7 mouse cellular contexts compared by ENCODE assay signal in the genomic region with DNA sequence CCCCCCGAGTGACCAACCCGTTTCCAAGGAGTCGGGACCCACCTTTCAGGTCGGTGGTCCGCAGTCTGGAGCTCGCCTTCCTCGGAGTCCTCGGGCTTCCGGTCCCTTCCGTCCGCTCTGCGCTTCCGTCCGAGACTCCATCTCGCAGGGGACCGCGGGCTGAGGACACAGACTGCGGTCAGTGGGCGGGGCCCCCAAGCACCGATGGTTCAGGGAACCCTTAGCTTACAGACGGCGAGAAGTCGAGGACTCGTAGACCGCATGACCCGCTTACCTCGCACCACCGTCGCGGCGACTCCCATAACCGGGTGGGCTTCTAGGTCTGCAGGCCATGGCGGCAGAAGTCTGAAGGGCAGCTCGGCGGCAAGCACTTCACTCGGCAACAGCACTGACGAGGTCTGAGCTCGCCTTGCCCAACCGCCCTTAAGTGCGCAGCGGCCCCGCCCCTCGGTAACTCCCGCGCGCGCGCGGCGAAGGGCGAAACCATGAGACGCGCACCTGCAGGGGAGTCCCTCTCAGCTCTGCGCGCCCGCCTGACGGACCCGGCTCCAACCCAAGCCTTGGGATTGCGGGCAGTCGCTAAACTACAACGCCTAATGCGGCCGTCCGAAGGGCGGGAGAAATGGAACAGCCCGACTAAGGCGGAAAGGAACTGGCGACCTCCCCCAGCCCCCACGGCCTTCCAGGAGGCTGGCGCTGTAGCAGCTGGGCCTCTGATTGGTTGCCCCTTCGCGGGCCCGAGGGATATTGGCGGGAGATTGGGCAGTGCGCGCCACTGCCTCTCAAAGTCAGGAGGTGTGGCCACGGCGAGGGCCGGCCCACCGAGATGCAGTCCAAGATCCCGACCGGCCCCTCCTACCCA. TPM values are rescaled to one million over a fixed set of nuclear protein-coding genes. Genes with fewer than 3 reads are reported as not detected.
DNase-seq lines count a peak whose midpoint lies in the region; ATAC-seq lines count a peak whose summit lies in the region.

A gene (minus strand): TSS at position 654 of the 862 bp plus-strand sequence.

- under 1% methylated on average over 82 of the region's 82 CpGs for WGBS in embryonic facial prominence, embryonic 10.5 days
- WGBS in limb, embryonic 10.5 days = under 1% methylated on average over 82 of the region's 82 CpGs
- WGBS in midbrain, embryonic 13.5 days = under 1% methylated on average over 82 of the region's 82 CpGs

- H3K4me3 ChIP-seq in embryonic facial prominence, embryonic 10.5 days = peak within 1 kb of the TSS; percentile 85
- peak within 1 kb of the TSS; percentile 82 for H3K4me3 ChIP-seq in limb, embryonic 10.5 days
- peak within 1 kb of the TSS; percentile 67 for H3K4me3 ChIP-seq in midbrain, embryonic 13.5 days (replicated peaks)

- peak within 1 kb of the TSS; percentile 79 for H3K4me2 ChIP-seq in midbrain, embryonic 13.5 days (replicated peaks)

- peak; percentile 97 for DNase-seq in adrenal gland, postnatal 10 days
- DNase-seq in embryonic facial prominence, embryonic 10.5 days (ENCODE audit: low spot score) = peak; percentile 98
- DNase-seq in kidney, adult 11 months = peak; percentile 98
- DNase-seq in limb, embryonic 10.5 days (ENCODE audit: low spot score) = peak; percentile 97
- peak; percentile 95 for DNase-seq in spleen, adult 12 weeks (ENCODE audit: low spot score)

- H3K36me3 ChIP-seq in embryonic facial prominence, embryonic 10.5 days (replicated peaks) = peaks cover 63% of the 10 kb centered on the region
- peaks cover 58% of the 10 kb centered on the region for H3K36me3 ChIP-seq in limb, embryonic 10.5 days
- peaks cover 44% of the 10 kb centered on the region for H3K36me3 ChIP-seq in midbrain, embryonic 13.5 days

- peak; percentile 86 for ATAC-seq in granulocyte monocyte progenitor cell, adult 5-6 weeks (replicated peaks; ENCODE audit: poor library complexity, severe bottlenecking)
- ATAC-seq in midbrain, embryonic 13.5 days = peak; percentile 96

- no peaks in the 10 kb centered on the region for H3K9me3 ChIP-seq in embryonic facial prominence, embryonic 10.5 days
- H3K9me3 ChIP-seq in limb, embryonic 10.5 days (replicated peaks) = no peaks in the 10 kb centered on the region
- no peaks in the 10 kb centered on the region for H3K9me3 ChIP-seq in midbrain, embryonic 13.5 days

- H3K27me3 ChIP-seq in embryonic facial prominence, embryonic 10.5 days (replicated peaks; ENCODE audit: low read depth, poor library complexity, severe bottlenecking) = no peaks in the 10 kb centered on the region
- H3K27me3 ChIP-seq in limb, embryonic 10.5 days (ENCODE audit: low read depth, poor library complexity, severe bottlenecking) = no peaks in the 10 kb centered on the region
- H3K27me3 ChIP-seq in midbrain, embryonic 13.5 days = no peaks in the 10 kb centered on the region

- peaks cover 47% of the 10 kb centered on the region for H3K4me1 ChIP-seq in embryonic facial prominence, embryonic 10.5 days
- peaks cover 40% of the 10 kb centered on the region for H3K4me1 ChIP-seq in limb, embryonic 10.5 days
- peaks cover 49% of the 10 kb centered on the region for H3K4me1 ChIP-seq in midbrain, embryonic 13.5 days (replicated peaks)

- peak within 1 kb of the TSS; percentile 99 for H3K27ac ChIP-seq in embryonic facial prominence, embryonic 10.5 days (replicated peaks)
- H3K27ac ChIP-seq in limb, embryonic 10.5 days = peak within 1 kb of the TSS; percentile 99
- H3K27ac ChIP-seq in midbrain, embryonic 13.5 days = peak within 1 kb of the TSS; percentile 96

- peak within 1 kb of the TSS; percentile 78 for H3K9ac ChIP-seq in midbrain, embryonic 13.5 days (replicated peaks)

RNA-seq across cellular contexts. Expression of the gene that starts here (rescaled TPM):
- 10 to 100 TPM; 50.1 to 56.5 TPM for total RNA-seq in adrenal gland, postnatal 10 days (2021)
- 313 and 322 TPM in 2 replicates for polyA plus RNA-seq in embryonic facial prominence, embryonic 10.5 days (2016; fragmentation: Nextera tagmentation; extraction: Ambion mirVana)
- total RNA-seq in granulocyte monocyte progenitor cell, adult 5-6 weeks (2014; fragmentation: Nextera tagmentation) = 154 and 174 TPM in 2 replicates
- 251 and 253 TPM in 2 replicates for total RNA-seq in granulocyte monocyte progenitor cell, adult 5-6 weeks (2017)
- polyA plus RNA-seq in limb, embryonic 10.5 days (2016; fragmentation: Nextera tagmentation; extraction: Ambion mirVana) = 340 and 345 TPM in 2 replicates
- 143 and 151 TPM in 2 replicates for polyA plus RNA-seq in midbrain, embryonic 13.5 days (2015; fragmentation: Nextera tagmentation; extraction: Ambion mirVana)

Comparison
In these comparisons a context has a peak if more than half of its experiments do, and no peak if none do; other contexts are left out.
1. Peak in every context shown above with its lines: DNase-seq, ATAC-seq, H3K4me3 ChIP-seq and H3K27ac ChIP-seq.